Mouse (Mus musculus): ENCODE results near the gene 1700015F17Rik. TPM values are rescaled to one million over a fixed set of nuclear protein-coding genes. Genes with fewer than 3 reads are reported as not detected.

Gene 1700015F17Rik
- polyA plus RNA-seq, 1 experiment from 2014 or later: not detected

- no peak for DNase-seq (ENCODE audit: low spot score, missing footprints)
- Histone ChIP-seq H3K27ac (ENCODE audit: low read depth, low read length) (no peak overlapping the region), H3K9me3 (ENCODE audit: control insufficient read depth, low read length) (no peaks in the 10 kb centered on the region), H3K9ac (ENCODE audit: low read length) (no peak overlapping the region), H3K4me3 (ENCODE audit: low read depth, low read length) (no peak overlapping the region), H3K4me2 (no peak overlapping the region), H3K36me3 (ENCODE audit: control insufficient read depth, insufficient read depth, low read length) (no peaks in the 10 kb centered on the region), H3K27me3 (ENCODE audit: control insufficient read depth, insufficient read depth, low read length) (no peaks in the 10 kb centered on the region), H3K4me1 (ENCODE audit: control insufficient read depth, insufficient read depth, low read length) (no peaks in the 10 kb centered on the region)
- 94% methylated on average over 4 of the region's 4 CpGs for WGBS
- no peak for ATAC-seq (ENCODE audit: low FRiP score)
Measured at GRCm38 (mm10) chr5:5503381-5503780, 24.4 kb upstream of the 1700015F17Rik start.

GRCm38 (mm10) chr5:5501583-5501982 is 22.6 kb upstream of the 1700015F17Rik start:
- Histone ChIP-seq H3K9me3 (ENCODE audit: control insufficient read depth, low read length) (no peaks in the 10 kb centered on the region), H3K27ac (ENCODE audit: low read depth, low read length) (no peak overlapping the region), H3K27me3 (ENCODE audit: control insufficient read depth, insufficient read depth, low read length) (no peaks in the 10 kb centered on the region), H3K4me1 (ENCODE audit: control insufficient read depth, insufficient read depth, low read length) (no peaks in the 10 kb centered on the region), H3K36me3 (ENCODE audit: control insufficient read depth, insufficient read depth, low read length) (no peaks in the 10 kb centered on the region), H3K9ac (ENCODE audit: low read length) (no peak overlapping the region), H3K4me2 (no peak overlapping the region), H3K4me3 (ENCODE audit: low read depth, low read length) (no peak overlapping the region)
- no peak for DNase-seq (ENCODE audit: low spot score, missing footprints)
- WGBS: 86% methylated on average over 2 of the region's 2 CpGs
- no peak for ATAC-seq (ENCODE audit: low FRiP score)

GRCm38 (mm10) chr5:5496393-5496792 is 17.4 kb upstream of the 1700015F17Rik start:
- Histone ChIP-seq H3K9me3 (ENCODE audit: control insufficient read depth, low read length) (no peaks in the 10 kb centered on the region), H3K27ac (ENCODE audit: low read depth, low read length) (no peak overlapping the region), H3K36me3 (ENCODE audit: control insufficient read depth, insufficient read depth, low read length) (no peaks in the 10 kb centered on the region), H3K27me3 (ENCODE audit: control insufficient read depth, insufficient read depth, low read length) (peaks cover 3% of the 10 kb centered on the region; the same call in 1 of the 2 replicates), H3K4me1 (ENCODE audit: control insufficient read depth, insufficient read depth, low read length) (no peaks in the 10 kb centered on the region), H3K4me3 (ENCODE audit: low read depth, low read length) (no peak overlapping the region), H3K4me2 (no peak overlapping the region), H3K9ac (ENCODE audit: low read length) (no peak overlapping the region)
- ATAC-seq (ENCODE audit: low FRiP score) (0 out of 2 replicates have a peak, but pooled peaks have one; percentile 8), DNase-seq (ENCODE audit: low spot score, missing footprints) (no peak)
- WGBS: 72% methylated on average over 3 of the region's 3 CpGs

GRCm38 (mm10) chr5:5495042-5495441 is 16.1 kb upstream of the 1700015F17Rik start:
- H3K4me2 ChIP-seq: no peak overlapping the region
- H3K27me3 ChIP-seq (ENCODE audit: control insufficient read depth, insufficient read depth, low read length): peaks cover 3% of the 10 kb centered on the region; the same call in 1 of the 2 replicates
- ATAC-seq (ENCODE audit: low FRiP score) (peak; percentile 54; the same call in 1 of the 2 replicates), DNase-seq (ENCODE audit: low spot score, missing footprints) (no peak)
- no peaks in the 10 kb centered on the region for H3K9me3 ChIP-seq (ENCODE audit: control insufficient read depth, low read length)
- H3K4me1 ChIP-seq (ENCODE audit: control insufficient read depth, insufficient read depth, low read length): no peaks in the 10 kb centered on the region
- no peak overlapping the region for H3K4me3 ChIP-seq (ENCODE audit: low read depth, low read length)
- no peak overlapping the region for H3K27ac ChIP-seq (ENCODE audit: low read depth, low read length)
- 89% methylated on average over 4 of the region's 4 CpGs for WGBS
- H3K36me3 ChIP-seq (ENCODE audit: control insufficient read depth, insufficient read depth, low read length): no peaks in the 10 kb centered on the region
- H3K9ac ChIP-seq (ENCODE audit: low read length): no peak overlapping the region

GRCm38 (mm10) chr5:5494269-5495005 is 15.5 kb upstream of the 1700015F17Rik start:
- Histone ChIP-seq H3K4me3 (ENCODE audit: low read depth, low read length) (no peak overlapping the region), H3K27ac (ENCODE audit: low read depth, low read length) (no peak overlapping the region), H3K4me1 (ENCODE audit: control insufficient read depth, insufficient read depth, low read length) (no peaks in the 10 kb centered on the region), H3K4me2 (no peak overlapping the region), H3K9ac (ENCODE audit: low read length) (no peak overlapping the region), H3K27me3 (ENCODE audit: control insufficient read depth, insufficient read depth, low read length) (peaks cover 3% of the 10 kb centered on the region; the same call in 1 of the 2 replicates), H3K9me3 (ENCODE audit: control insufficient read depth, low read length) (no peaks in the 10 kb centered on the region), H3K36me3 (ENCODE audit: control insufficient read depth, insufficient read depth, low read length) (no peaks in the 10 kb centered on the region)
- ATAC-seq (ENCODE audit: low FRiP score) (peak; percentile 75), DNase-seq (ENCODE audit: low spot score, missing footprints) (peak; percentile 91)
- 42% methylated on average over 16 of the region's 16 CpGs for WGBS

- DNase-seq (ENCODE audit: low spot score, missing footprints) (no peak), ATAC-seq (ENCODE audit: low FRiP score) (no peak)
- Histone ChIP-seq H3K4me2 (no peak overlapping the region), H3K9me3 (ENCODE audit: control insufficient read depth, low read length) (no peaks in the 10 kb centered on the region), H3K36me3 (ENCODE audit: control insufficient read depth, insufficient read depth, low read length) (no peaks in the 10 kb centered on the region), H3K4me3 (ENCODE audit: low read depth, low read length) (no peak overlapping the region), H3K27me3 (ENCODE audit: control insufficient read depth, insufficient read depth, low read length) (peaks cover 3% of the 10 kb centered on the region; the same call in 1 of the 2 replicates), H3K27ac (ENCODE audit: low read depth, low read length) (no peak overlapping the region), H3K4me1 (ENCODE audit: control insufficient read depth, insufficient read depth, low read length) (no peaks in the 10 kb centered on the region), H3K9ac (ENCODE audit: low read length) (no peak overlapping the region)
- WGBS: 89% methylated on average over 4 of the region's 4 CpGs
Measured at GRCm38 (mm10) chr5:5492163-5492562, 13.2 kb upstream of the 1700015F17Rik start.

- no peak for DNase-seq (ENCODE audit: low spot score, missing footprints)
- no peak overlapping the region for H3K4me3 ChIP-seq (ENCODE audit: low read depth, low read length)
- WGBS: 37% methylated on average over 3 of the region's 3 CpGs
Measured at GRCm38 (mm10) chr5:5486071-5486470, 7.1 kb upstream of the 1700015F17Rik start.

GRCm38 (mm10) chr5:5483254-5483858 is 4.4 kb upstream of the 1700015F17Rik start:
- no peaks in the 10 kb centered on the region for H3K9me3 ChIP-seq (ENCODE audit: control insufficient read depth, low read length)
- 78% methylated on average over 9 of the region's 9 CpGs for WGBS
- H3K4me1 ChIP-seq (ENCODE audit: control insufficient read depth, insufficient read depth, low read length): no peaks in the 10 kb centered on the region
- H3K9ac ChIP-seq (ENCODE audit: low read length): no peak overlapping the region
- H3K36me3 ChIP-seq (ENCODE audit: control insufficient read depth, insufficient read depth, low read length): no peaks in the 10 kb centered on the region
- no peaks in the 10 kb centered on the region for H3K27me3 ChIP-seq (ENCODE audit: control insufficient read depth, insufficient read depth, low read length)
- no peak overlapping the region for H3K4me2 ChIP-seq
- no peak overlapping the region for H3K27ac ChIP-seq (ENCODE audit: low read depth, low read length)
- no peak overlapping the region for H3K4me3 ChIP-seq (ENCODE audit: low read depth, low read length)
- DNase-seq (ENCODE audit: low spot score, missing footprints) (no peak), ATAC-seq (ENCODE audit: low FRiP score) (no peak)

More at GRCm38 (mm10) chr5:5486071-5486470, 7.1 kb upstream of the 1700015F17Rik start:
- no peak for ATAC-seq (ENCODE audit: low FRiP score)
- no peaks in the 10 kb centered on the region for H3K4me1 ChIP-seq (ENCODE audit: control insufficient read depth, insufficient read depth, low read length)
- H3K9ac ChIP-seq (ENCODE audit: low read length): no peak overlapping the region
- no peaks in the 10 kb centered on the region for H3K36me3 ChIP-seq (ENCODE audit: control insufficient read depth, insufficient read depth, low read length)
- H3K27me3 ChIP-seq (ENCODE audit: control insufficient read depth, insufficient read depth, low read length): no peaks in the 10 kb centered on the region
- H3K27ac ChIP-seq (ENCODE audit: low read depth, low read length): no peak overlapping the region
- H3K9me3 ChIP-seq (ENCODE audit: control insufficient read depth, low read length): no peaks in the 10 kb centered on the region
- no peak overlapping the region for H3K4me2 ChIP-seq

GRCm38 (mm10) chr5:5481662-5482061 is 2.7 kb upstream of the 1700015F17Rik start:
- H3K27ac ChIP-seq (ENCODE audit: low read depth, low read length): no peak overlapping the region
- DNase-seq (ENCODE audit: low spot score, missing footprints): no peak
- no peaks in the 10 kb centered on the region for H3K27me3 ChIP-seq (ENCODE audit: control insufficient read depth, insufficient read depth, low read length)
- 5% methylated on average over 1 of the region's 1 CpGs for WGBS
- H3K9me3 ChIP-seq (ENCODE audit: control insufficient read depth, low read length): no peaks in the 10 kb centered on the region
- no peaks in the 10 kb centered on the region for H3K4me1 ChIP-seq (ENCODE audit: control insufficient read depth, insufficient read depth, low read length)
- no peak overlapping the region for H3K4me3 ChIP-seq (ENCODE audit: low read depth, low read length)
- H3K4me2 ChIP-seq: no peak overlapping the region
- no peaks in the 10 kb centered on the region for H3K36me3 ChIP-seq (ENCODE audit: control insufficient read depth, insufficient read depth, low read length)
- no peak overlapping the region for H3K9ac ChIP-seq (ENCODE audit: low read length)
- peak; percentile 52; the same call in 1 of the 2 replicates for ATAC-seq (ENCODE audit: low FRiP score)

Measured in midbrain, embryonic 11.5 days (tissue).